Mouse (Mus musculus) bone marrow, adult 2 months (tissue): ENCODE results near the gene Sik3.

Experiments used
- CTCF ChIP-seq: fragments of 200-500 bp; IDR thresholded peaks from 2 replicates; pipeline ENCODE4 v1.5.1; 2011; ENCODE audit warnings: low read length, control low read depth; ENCODE audit not compliant: control insufficient read depth, insufficient read depth
- POLR2A ChIP-seq: fragments of 200-500 bp; IDR thresholded peaks from 2 replicates; pipeline ENCODE4 v1.6.1; 2011; ENCODE audit warnings: low read depth, mild to moderate bottlenecking, control low read depth, low read length, borderline replicate concordance; ENCODE audit not compliant: control insufficient read depth

DNA sequence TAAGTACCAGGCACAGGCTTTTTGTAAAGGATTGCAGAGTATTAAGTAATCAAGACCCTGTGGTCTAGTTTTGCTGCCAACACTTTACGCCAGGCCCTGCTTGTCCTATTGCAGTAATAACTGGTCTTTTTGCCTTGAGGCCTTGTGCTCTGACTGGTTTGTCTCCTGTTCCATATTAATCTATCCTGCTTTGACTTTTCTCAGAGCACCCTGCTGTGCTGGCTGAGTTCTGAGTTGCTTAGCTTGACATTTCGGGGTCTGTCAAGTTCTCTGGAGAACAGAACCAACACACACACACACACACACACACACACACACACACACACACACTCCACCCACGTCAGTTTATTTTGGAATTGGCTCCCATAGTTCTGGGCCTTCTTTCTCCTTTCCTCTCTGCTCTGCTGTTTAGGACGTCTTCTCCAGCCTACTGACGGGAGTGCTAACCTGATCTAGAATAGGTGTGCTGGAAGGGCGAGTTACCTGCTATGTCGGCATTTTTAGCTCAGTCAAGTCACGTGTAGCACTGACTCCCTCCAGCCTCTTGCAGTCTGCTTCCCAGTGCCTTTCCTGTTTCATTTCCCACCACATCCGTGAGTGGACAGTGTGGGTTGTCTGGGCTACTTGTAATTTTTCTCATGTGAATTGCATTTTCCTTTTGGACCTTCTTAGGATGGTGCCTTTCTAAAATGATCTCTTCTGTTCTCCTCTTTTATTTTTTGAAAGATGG is 49.2 kb downstream of the Sik3 start:
- TF ChIP-seq CTCF (no peak), POLR2A (no peak)
